Mouse (Mus musculus): ENCODE results near the gene Grip1.

GRCm38 (mm10) chr10:119495317-119495716, 41.7 kb downstream of the Grip1 start:
- TF ChIP-seq CTCF (IDR thresholded peaks at IDR 0.05; ENCODE audit: low read depth) (no peak), EP300 (IDR thresholded peaks at IDR 0.05; ENCODE audit: low read depth) (no peak)

Data from heart, postnatal 0 days (tissue).